Mouse (Mus musculus): ENCODE data around the gene Gm17606.
A peak's percentile ranks its signal among the peaks of the same experiment; 100 is the strongest.

Gene Gm17606

DNA sequence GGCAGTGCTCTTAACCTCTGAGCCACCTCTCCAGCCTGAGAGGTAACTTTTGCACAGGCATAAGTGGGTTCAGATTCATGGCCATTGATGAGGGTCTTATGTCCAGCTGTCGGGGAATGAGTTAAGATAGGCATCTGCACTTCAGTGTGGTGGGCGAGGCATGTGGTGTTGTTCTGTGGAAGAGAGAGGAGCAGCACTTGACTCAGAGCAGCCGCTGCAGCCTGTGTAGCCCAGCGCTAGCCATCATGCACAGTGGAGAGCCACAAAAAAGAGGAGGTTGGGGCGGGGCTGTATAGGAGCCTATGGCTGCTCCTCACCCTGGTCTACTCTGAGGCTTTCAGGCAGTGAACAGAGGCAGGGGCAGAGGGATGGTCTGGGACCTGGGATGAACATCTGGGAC is 12.6 kb upstream of the Gm17606 start:
- no peak for DNase-seq

DNA sequence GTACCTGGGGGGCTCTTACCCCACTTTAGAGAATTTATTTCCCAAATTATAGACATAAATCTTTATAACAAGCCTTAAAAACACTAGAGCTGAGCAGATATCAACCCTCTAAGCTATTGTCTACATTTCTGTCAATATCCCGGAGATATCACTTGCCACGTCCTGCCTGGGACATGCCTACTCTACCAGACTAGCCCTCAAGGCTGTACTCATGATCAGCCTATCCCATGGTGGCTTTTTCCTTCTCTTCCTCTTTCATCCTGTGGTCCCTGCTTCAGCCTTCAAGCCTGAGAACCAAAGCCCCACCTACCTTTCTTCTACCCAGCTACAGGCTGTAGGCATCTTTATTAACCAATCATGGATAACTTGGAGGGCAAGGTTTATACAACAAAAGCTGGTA is 11.0 kb upstream of the Gm17606 start:
- no peak for DNase-seq

DNA sequence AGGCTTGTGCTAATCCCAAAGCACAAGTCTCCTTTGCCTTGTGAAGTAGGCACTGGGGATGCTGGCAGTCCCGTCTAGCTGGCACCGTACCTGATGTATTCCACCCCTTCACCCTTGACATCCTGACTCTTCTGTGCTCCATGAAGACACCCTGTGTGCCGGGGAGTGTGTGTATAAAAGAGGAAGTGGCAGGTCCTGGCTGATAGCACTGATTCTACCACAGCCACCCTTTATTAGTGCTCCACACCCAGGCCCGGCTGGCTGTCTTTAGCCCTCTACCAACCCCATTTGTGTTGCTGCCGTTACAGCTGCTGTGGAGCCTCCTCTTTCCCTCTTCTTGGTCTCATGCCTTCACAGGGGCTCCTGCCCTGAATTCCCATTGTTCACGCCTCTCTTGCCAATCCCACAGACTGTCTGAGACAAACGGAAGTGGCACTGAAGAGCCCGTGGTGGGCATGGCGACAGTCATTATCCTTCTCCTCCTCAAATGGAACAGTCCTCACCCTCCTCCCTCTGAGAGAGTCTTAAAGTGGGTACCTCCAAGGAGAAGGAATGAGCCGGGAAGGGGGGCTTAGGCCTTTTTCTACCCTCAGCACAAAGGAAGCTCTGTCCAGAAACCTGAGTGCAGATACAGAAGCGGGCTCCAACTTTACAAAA is 10.0 kb upstream of the Gm17606 start:
- DNase-seq: no peak

DNA sequence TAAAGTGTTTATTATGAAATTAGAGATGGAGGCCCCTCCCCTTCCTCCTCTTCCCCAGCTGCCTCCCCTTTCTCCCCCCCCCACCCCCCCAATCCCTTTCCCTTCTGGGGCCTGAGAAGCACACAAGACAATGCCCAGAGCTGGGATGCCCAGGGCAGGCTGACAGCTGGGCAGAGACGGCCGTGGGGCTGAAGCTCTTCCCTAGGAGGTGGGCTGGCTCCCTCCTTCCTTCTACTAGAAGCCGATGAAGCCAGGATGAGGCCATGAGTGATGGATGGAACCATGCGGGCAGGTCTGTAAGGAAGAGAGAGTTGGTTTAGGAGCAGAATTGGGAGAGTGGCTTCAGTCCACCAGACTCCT is 9.5 kb upstream of the Gm17606 start:
- no peak for DNase-seq

DNA sequence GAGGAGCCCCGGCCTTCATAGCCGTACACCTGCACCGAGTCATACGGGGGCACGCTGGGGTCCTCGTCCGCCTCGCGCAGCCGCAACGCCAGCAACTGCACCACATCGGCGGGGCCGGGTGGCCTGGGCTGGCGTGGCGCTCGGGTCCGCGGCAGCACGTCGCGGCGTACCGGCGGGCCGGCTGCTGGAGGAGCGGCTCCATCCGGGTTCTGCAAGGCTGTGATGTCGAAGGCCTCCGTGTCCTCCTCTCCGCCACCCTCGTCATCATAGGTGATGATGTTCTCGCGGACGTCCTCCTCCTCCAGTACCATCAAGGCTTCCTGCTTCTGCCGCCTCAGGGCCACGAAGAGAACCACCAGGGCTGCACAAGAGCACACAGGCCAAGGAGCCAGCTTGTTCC is 8.5 kb upstream of the Gm17606 start:
- no peak for DNase-seq

GRCm38 (mm10) chr14:54634182-54634581 is 6.6 kb upstream of the Gm17606 start:
- DNase-seq: no peak

GRCm38 (mm10) chr14:54636954-54637353 is 3.8 kb upstream of the Gm17606 start:
- DNase-seq: no peak

DNA sequence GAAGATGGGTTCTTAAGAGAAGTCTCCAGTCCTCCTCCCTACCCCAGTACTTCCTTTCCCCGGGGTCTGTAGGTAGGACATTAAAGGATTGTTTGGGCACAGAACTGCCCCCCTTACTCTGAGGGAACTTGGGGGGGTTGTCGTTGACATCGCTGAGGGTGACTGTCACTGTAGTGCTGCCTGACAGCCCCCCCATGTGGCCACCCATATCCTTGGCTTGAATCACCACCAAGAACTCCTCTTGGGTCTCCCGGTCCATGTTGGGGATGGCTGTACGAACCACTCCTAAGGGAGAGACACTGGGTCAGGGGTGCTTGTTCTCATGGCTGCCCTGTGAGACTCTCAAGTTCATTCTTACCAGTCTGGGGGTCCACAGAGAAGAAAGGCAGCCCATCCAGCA is 2.5 kb upstream of the Gm17606 start:
- no peak for DNase-seq

GRCm38 (mm10) chr14:54640121-54640520 is 631 bp upstream of the Gm17606 start:
- no peak for DNase-seq

- peak; percentile 78 for DNase-seq
Measured at GRCm38 (mm10) chr14:54641305-54641969, 685 bp downstream of the Gm17606 start, which contains the start of gene Cdh24. Cdh24 (minus strand) TSS chr14:54641364.

GRCm38 (mm10) chr14:54642224-54642944 is 1.6 kb downstream of the Gm17606 start:
- no peak for DNase-seq

GRCm38 (mm10) chr14:54643011-54643410 is 2.3 kb downstream of the Gm17606 start:
- DNase-seq: no peak

GRCm38 (mm10) chr14:54644294-54644693 is 3.5 kb downstream of the Gm17606 start:
- no peak for DNase-seq

GRCm38 (mm10) chr14:54646455-54646854 is 5.7 kb downstream of the Gm17606 start:
- no peak for DNase-seq

DNA sequence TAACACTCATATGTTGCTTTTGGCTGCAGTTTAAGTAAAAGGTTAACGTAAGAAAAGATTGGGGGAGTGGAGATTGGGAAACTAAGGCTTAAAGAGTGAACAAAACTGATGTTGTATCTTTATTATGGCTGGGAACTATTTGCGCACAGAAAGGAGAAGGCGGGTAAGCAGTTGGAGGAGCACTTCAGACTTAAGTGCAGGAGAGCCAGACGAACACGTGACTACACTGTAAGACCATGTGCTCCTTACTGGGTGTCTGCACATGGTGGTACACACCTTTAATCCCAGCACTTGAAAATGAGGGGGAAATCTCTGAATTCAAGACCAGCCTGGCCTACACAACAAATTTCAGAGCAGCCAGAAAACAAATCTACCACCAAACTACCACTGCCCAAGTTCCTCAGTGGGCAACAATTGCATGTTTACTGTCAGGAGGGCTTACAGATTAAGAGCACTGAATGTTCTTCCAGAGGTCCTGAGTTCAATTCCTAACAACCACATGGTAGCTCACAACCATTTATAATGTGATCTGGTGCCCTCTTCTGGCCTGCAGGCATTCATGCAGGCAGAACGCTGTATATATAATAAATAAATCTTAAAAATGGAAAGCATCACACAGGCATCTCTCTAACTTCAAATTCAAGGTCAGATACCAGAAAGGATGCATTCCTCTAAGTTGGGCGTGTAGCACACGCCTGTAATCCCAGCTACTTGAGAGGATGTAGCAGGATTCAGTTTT is 6.3 kb downstream of the Gm17606 start:
- no peak for DNase-seq

- no peak for DNase-seq
Measured at GRCm38 (mm10) chr14:54647900-54648299, 7.1 kb downstream of the Gm17606 start.

DNA sequence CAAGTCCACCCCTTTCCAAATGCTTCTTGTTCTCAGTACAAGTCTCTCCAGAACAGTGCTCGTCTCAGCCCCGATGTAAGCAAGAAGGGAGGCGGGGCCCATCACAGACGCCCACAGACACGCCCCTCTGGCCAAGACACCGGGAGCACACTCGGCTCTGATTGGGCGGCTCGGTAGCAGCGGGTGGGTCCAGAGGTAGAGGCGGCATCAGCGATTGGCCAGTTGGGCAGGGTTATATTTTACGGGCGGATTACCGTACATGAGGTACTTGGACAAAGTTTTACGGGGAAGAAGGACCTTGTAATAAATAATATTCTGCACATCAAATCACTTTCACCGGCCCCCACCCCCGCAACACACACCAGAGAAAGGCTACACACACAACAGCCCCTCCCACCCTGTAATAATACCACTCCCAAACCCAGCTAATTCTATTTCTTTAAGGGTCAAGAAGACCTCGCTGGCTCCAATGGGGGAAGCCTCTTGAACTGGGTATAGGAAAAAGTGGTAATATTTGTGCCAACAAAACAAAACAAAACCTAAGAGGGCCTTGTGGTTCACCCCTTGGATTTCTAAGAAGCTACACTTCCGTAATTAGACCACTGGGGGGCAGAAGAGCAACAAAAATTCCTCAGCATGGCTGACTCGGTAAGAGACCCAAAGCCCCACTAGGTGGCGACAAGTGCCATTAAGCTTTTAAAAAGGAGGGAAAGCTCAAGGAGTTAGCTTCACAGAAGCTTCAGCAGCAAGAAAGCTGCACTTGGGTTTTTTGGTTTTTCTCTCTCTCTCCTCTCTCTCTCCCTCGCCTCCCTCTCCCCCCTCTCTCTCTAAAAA is 10.1 kb downstream of the Gm17606 start:
- peak; percentile 77 for DNase-seq

DNA sequence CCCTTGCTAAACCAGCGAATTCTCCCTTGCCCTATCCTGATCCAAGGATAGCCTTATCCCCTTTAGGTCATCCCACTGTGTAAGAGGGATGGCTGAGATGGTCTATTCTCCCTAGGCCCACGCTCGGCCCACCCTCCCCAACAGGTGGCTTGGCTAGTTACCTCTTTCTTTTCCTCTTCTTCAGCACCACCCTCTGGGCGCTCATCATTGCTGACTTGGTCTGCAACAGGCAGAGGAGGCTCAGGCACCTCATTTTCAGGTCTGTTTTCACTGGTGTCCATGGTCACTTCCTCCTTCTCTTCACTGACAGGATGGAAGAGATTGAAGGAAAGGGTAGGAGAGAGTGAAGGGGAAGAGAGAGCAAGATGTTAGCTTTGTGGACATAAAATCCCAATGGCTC is 10.8 kb downstream of the Gm17606 start:
- DNase-seq: no peak

DNA sequence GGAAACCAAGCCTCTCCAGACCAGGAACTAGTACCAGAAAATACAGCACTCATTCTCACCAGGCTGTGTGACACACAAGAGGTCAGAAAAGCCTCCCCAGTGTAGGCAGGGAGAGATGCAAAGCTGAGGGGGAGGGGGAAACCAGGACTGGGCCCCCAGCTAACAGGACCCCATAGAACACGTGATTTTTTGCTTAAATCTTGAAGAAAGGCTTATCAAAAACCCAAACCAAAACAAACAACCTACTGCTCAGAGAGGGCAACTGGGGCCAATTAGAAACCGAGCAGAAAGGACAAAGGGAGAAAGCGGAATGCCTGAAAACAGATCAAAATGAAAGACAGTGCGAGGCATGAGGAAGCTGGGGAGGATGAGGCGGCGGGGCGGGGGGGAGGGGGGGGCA is 12.0 kb downstream of the Gm17606 start:
- DNase-seq: no peak

DNA sequence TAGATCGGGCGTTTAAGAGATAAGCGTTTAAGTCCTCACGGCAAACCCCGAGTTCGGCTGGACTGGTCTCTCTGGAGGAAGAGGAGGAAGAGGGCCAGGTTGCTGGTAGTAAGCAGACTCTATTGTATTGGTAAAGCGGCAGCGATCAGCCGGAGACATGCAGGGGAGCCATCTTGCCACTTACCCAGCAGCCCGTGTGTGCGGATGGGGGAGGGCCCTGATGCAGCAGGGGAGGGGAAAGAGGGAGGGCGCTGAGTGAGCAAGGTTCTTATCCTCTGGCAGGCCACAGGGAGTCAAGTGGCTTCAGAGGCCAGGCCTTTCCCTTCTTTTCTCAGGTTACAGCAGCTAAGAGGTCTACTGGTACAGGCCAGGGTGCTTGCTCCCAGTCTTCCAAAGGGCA is 12.7 kb downstream of the Gm17606 start:
- peak; percentile 79 for DNase-seq

GRCm38 (mm10) chr14:54660009-54660408 is 19.3 kb downstream of the Gm17606 start:
- no peak for DNase-seq

GRCm38 (mm10) chr14:54664477-54665222 is 23.9 kb downstream of the Gm17606 start:
- no peak for DNase-seq

All from cerebellum, adult 11 months (tissue).